Mouse (Mus musculus): ENCODE results near the gene Ndel1. TPM values are rescaled to one million over a fixed set of nuclear protein-coding genes. Genes with fewer than 3 reads are reported as not detected.
A peak's percentile ranks its signal among the peaks of the same experiment; 100 is the strongest.

Gene Ndel1
- total RNA-seq, 2 experiments from 2014 or later, result 56.0 to 60.9 TPM

- no peak for DNase-seq (ENCODE audit: low spot score)
- intact Hi-C loops (cut with DNase I), result no loop called here
These were observed 84.4 kb downstream of the Ndel1 start for GRCm38 (mm10) chr11:68787222-68787621.

DNA sequence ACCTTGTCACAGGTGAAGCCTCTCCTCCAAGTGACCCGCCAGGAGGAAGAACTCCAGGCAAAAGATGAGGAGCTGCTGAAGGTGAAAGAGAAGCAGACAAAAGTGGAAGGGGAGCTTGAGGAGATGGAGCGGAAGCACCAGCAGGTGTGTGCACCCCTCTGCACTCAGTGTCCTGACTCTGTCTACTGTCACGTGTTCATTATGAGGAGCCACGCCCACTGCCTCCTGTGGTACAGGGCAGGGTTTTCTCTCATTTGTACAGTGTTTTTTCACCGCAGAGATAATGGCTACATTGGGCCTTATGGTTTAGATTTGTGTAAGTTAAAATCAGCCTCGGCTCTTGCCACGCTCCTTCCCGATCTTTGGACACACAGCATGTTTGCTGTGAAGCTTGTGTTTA is 85.8 kb downstream of the Ndel1 start:
- no peak for DNase-seq (ENCODE audit: low spot score)
- intact Hi-C loops (cut with DNase I), result no loop called here

- no peak for DNase-seq (ENCODE audit: low spot score)
- intact Hi-C loops (cut with DNase I), result no loop called here
These were observed 89.3 kb downstream of the Ndel1 start for GRCm38 (mm10) chr11:68782336-68782735.

DNA sequence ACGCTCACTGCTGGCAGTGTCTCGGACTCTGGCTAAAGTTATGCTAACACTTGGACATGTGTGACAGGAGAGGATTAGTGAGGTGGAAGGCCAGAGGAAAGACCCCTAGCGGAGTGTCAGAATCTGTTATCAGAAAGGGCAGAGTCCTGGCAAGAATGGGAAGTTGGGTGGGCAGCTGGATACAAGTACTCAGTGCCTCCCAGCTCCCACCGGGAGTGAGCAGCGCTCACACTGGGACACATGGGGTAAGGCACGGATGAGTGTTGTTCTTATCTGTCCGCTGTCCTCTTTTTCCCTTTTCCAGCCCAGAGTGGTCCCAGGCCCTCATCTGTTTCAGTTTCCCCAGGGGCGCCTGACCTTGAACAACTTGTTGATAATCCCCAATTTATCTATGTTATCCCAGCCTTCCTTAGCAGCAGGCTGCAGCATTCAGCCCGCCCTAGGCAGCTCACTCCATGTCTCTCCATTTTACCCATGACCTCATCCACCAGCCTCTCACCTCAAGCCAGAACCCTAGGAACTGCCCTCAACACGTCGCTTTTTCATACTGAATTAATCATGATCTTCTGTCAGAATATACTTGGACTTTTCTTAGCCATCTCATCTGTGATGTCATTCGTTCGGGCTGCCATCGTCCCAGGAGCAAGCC is 91.1 kb downstream of the Ndel1 start:
- intact Hi-C loops (cut with DNase I), result no loop called here
- peak; percentile 22 for DNase-seq (ENCODE audit: low spot score)

DNA sequence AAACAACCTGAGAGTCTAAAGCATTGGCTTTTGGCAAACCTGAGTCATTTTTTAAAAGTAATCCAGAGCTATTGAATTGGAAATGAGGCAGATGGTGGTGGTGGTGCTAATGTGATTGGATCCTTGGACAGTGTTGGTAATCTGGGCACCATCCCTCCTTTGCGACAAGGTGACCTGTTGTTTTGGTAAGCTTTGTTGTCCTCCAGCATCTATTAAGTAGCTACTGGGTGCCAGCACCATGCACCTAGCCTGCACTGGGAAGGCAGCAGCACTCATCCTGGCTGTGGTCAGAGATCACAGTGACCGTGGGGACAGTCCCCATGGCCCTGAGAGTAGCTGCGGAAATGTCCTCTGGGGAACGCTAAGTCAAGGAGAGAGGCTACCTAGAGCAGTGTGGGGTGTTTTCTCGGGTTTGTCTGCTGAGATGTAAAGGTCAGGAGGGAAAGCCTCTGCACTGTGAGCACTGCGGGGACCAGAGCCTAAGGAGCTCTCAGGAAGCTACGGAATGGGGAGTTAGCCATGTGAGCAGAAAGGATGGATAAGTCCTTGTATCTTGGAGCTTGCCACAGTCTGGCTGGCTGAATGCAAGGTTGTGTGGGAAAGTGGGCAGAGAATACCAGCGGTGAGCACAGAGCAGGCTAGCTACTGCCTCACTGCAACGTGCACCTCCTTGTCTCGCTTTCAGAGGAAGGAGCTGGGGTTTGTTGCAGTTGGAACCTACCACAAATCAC is 91.8 kb downstream of the Ndel1 start:
- no peak for DNase-seq (ENCODE audit: low spot score)
- intact Hi-C loops (cut with DNase I), result no loop called here

DNA sequence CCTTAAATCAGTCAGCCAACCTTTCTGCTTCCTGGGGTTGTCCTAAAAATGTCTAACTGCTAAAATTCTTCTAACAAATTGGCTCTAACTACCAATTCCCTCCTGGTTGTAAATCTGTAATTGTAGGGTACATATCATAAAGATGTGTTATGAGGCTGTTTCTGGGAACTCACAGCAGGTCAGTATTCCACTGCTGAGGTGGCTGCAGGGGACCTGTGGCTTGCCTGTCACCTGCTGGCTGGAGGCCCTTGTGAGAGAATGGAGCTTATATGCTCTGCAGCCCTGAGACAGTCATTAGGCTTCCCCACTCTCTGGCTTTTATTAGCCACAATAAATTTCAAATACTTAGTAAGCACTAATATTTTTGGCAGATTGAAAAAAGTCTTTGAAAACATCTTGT is 92.8 kb downstream of the Ndel1 start:
- intact Hi-C loops (cut with DNase I), result no loop called here

DNA sequence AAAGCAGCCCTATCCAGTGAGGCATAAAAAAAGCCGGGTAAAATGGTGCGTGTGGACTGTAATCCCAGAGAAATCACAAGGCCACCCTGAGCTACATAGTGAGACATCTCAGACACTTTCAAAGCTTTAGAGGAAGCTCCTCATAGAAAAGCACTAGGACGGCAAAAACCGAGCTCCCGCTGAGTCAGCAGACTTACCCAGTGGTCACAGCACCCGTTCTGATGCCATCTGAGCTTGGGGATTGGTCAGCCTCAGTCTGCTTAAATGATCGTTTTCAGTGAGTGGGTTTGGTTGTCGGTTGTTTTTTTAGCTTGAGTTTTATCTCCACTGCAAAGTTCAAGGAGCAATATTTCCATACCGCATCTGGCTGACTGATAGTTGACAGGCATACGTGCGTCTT is 93.7 kb downstream of the Ndel1 start:
- no peak for DNase-seq (ENCODE audit: low spot score)
- intact Hi-C loops (cut with DNase I), result no loop called here

More for the DNA sequence above, 92.8 kb downstream of the Ndel1 start:
- DNase-seq (ENCODE audit: low spot score), result no peak

DNA sequence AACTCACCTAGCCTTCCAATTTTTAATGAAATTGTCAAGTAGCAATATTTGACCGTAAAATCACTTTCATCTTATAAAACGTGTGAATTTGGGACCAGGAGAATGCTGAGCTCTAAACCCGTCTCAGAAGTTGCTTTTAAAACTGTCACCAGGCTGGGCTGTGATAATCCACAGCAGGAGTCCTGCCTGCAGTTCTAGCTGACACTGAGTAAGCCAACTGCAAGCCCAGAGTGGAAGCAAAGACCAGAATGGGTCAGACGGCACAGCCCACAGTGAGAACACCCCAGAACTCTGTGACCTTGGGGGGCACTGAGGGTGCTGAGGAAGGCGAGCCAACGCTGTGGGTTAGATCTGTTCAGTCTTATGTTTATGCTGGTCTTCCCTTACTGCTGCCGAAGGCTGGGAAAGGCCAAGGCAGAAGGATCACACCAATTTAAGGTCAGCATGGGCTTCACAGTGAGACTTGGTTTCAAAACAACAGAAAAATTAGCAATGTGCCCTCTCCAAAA is 95.5 kb downstream of the Ndel1 start:
- DNase-seq (ENCODE audit: low spot score), result no peak
- intact Hi-C loops (cut with DNase I), result no loop called here

Other genes with a start within 250 kb of the Ndel1 start
- gene Myh10, start 180.3 kb downstream of the Ndel1 start, total RNA-seq (2021), result 10 to 100 TPM; 30.4 to 32.0 TPM
- under 1 TPM in 1 of 2 experiments, not detected in 1; 0.08 TPM for gene Rnf222, start 16.7 kb upstream of the Ndel1 start, total RNA-seq (2021)
- 100 to 1,000 TPM; 612 to 679 TPM for gene Rpl26, start 29.7 kb upstream of the Ndel1 start, total RNA-seq (2021)
- gene Odf4, start 55.2 kb upstream of the Ndel1 start, total RNA-seq (2021), result not detected
- gene Arhgef15, start 85.6 kb upstream of the Ndel1 start, total RNA-seq (2021), result 10 to 100 TPM; 28.1 to 32.4 TPM
- 1 to 10 TPM; 6.4 to 7.4 TPM for gene Slc25a35, start 96.3 kb upstream of the Ndel1 start, total RNA-seq (2021)
- 10 to 100 TPM; 80.3 to 89.1 TPM for gene Rangrf, start 103.3 kb upstream of the Ndel1 start, total RNA-seq (2021)
- 1 to 10 TPM; 5.6 to 6.8 TPM for gene Pfas, start 136.6 kb upstream of the Ndel1 start, total RNA-seq (2021)
- 10 to 100 TPM; 11.5 to 13.7 TPM for gene Ctc1, start 144.1 kb upstream of the Ndel1 start, total RNA-seq (2021)
- gene Aurkb, start 173.8 kb upstream of the Ndel1 start, total RNA-seq (2021), result 1 to 10 TPM in 1 of 2 experiments, under 1 TPM in 1; 0.62 to 1.2 TPM
- gene Borcs6, start 187.9 kb upstream of the Ndel1 start, total RNA-seq (2021), result 10 to 100 TPM; 14.4 to 16.4 TPM
- 1 to 10 TPM; 4.4 to 9.8 TPM for gene Tmem107, start 198.9 kb upstream of the Ndel1 start, total RNA-seq (2021)
- 10 to 100 TPM; 59.6 to 65.7 TPM for gene Vamp2, start 216.6 kb upstream of the Ndel1 start, total RNA-seq (2021)
- 10 to 100 TPM; 32.3 to 61.0 TPM for gene Per1, start 223.4 kb upstream of the Ndel1 start, total RNA-seq (2021)
- under 1 TPM in 1 of 2 experiments, not detected in 1; 0.14 TPM for gene Hes7, start 248.5 kb upstream of the Ndel1 start, total RNA-seq (2021)